Mouse (Mus musculus): ENCODE results near the gene Adam22.

DNA sequence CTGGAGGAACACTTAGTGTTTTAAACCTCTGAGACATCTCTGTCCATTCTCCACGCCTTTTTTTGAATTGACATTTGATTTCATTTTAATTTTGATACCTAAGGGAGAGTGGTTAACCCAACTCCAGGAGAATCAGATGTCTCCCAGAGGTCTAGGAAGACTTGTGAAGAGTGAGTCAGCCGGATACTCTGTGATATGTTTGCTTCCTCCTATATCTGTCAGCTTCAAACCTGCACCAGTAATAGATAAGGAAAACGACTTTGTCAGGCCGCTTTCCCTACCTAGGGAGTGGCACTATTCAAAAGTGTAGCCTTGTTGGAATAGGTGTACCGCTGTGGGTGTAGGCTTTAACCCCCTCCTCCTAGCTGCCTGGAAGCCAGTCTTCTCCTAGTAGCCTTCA is 821 bp upstream of the Adam22 start:
- no peak for TF ChIP-seq CTCF (IDR thresholded peaks at IDR 0.05; ENCODE audit: control insufficient read depth, insufficient read depth, insufficient replicate concordance, low read depth, low read length)
- TF ChIP-seq POLR2A (IDR thresholded peaks at IDR 0.05; ENCODE audit: control insufficient read depth, low read depth, low read length): no peak

Measured in testis, adult 2 months (tissue).